ENCODE assay signal across 8 mouse cellular contexts in genomic region chr10:53581087-53581486, GRCm38 (mm10). TPM values are rescaled to one million over a fixed set of nuclear protein-coding genes. Genes with fewer than 3 reads are reported as not detected.
DNase-seq lines count a peak whose midpoint lies in the region; ATAC-seq and TF ChIP-seq lines count a peak whose summit lies in the region.

No protein-coding gene starts in this region.

- H3K27me3 ChIP-seq in embryonic facial prominence, embryonic 13.5 days: no peaks in the 10 kb centered on the region
- H3K27me3 ChIP-seq in hindbrain, embryonic 16.5 days (replicated peaks; ENCODE audit: control insufficient read depth, insufficient read depth, low read length): no peaks in the 10 kb centered on the region
- H3K27me3 ChIP-seq in midbrain, postnatal 0 days (ENCODE audit: insufficient read depth, low read length): no peaks in the 10 kb centered on the region

- H3K4me2 ChIP-seq in embryonic facial prominence, embryonic 13.5 days: peak overlapping the region; percentile 75
- peak overlapping the region; percentile 75 for H3K4me2 ChIP-seq in hindbrain, embryonic 16.5 days (ENCODE audit: low read length)
- peak overlapping the region; percentile 74 for H3K4me2 ChIP-seq in midbrain, postnatal 0 days (ENCODE audit: low read depth, low read length, poor library complexity, severe bottlenecking)

- H3K4me3 ChIP-seq in embryonic facial prominence, embryonic 13.5 days: peak overlapping the region; percentile 41
- peak overlapping the region; percentile 40 for H3K4me3 ChIP-seq in hindbrain, embryonic 16.5 days (ENCODE audit: low read length)
- H3K4me3 ChIP-seq in midbrain, postnatal 0 days (ENCODE audit: low read depth, low read length): peak overlapping the region; percentile 30

- WGBS in embryonic facial prominence, embryonic 13.5 days: 25% methylated on average over 10 of the region's 12 CpGs
- 24% methylated on average over 7 of the region's 12 CpGs for WGBS in hindbrain, embryonic 16.5 days
- 25% methylated on average over 7 of the region's 12 CpGs for WGBS in midbrain, postnatal 0 days

- peaks cover 13% of the 10 kb centered on the region for H3K4me1 ChIP-seq in embryonic facial prominence, embryonic 13.5 days
- H3K4me1 ChIP-seq in hindbrain, embryonic 16.5 days (ENCODE audit: control insufficient read depth, insufficient read depth, low read depth, low read length): peaks cover 2% of the 10 kb centered on the region; the same call in 1 of the 2 replicates
- H3K4me1 ChIP-seq in midbrain, postnatal 0 days (ENCODE audit: insufficient read depth, low read length): no peaks in the 10 kb centered on the region

- TF ChIP-seq CTCF in midbrain, postnatal 0 days (IDR thresholded peaks at IDR 0.05): no peak

- no peaks in the 10 kb centered on the region for H3K36me3 ChIP-seq in embryonic facial prominence, embryonic 13.5 days
- no peaks in the 10 kb centered on the region for H3K36me3 ChIP-seq in hindbrain, embryonic 16.5 days (ENCODE audit: control insufficient read depth, insufficient read depth, low read length)
- H3K36me3 ChIP-seq in midbrain, postnatal 0 days (ENCODE audit: insufficient read depth, low read length): no peaks in the 10 kb centered on the region

- H3K9ac ChIP-seq in embryonic facial prominence, embryonic 13.5 days: peak overlapping the region; percentile 66
- peak overlapping the region; percentile 43 for H3K9ac ChIP-seq in hindbrain, embryonic 16.5 days (ENCODE audit: low read depth, low read length)
- peak overlapping the region; percentile 24; the same call in 1 of the 2 replicates for H3K9ac ChIP-seq in midbrain, postnatal 0 days (replicated peaks; ENCODE audit: low read length, poor library complexity, severe bottlenecking)

- no peak overlapping the region for H3K27ac ChIP-seq in embryonic facial prominence, embryonic 13.5 days
- H3K27ac ChIP-seq in hindbrain, embryonic 16.5 days (ENCODE audit: low read depth, low read length): no peak overlapping the region
- H3K27ac ChIP-seq in midbrain, postnatal 0 days (ENCODE audit: low read depth, low read length): no peak overlapping the region

- DNase-seq in layer of hippocampus, adult 11-12 months (ENCODE audit: low spot score): peak; percentile 7
- no peak for DNase-seq in layer of hippocampus, postnatal 25 days (ENCODE audit: extremely low spot score in 1 of 2, low spot score in 1 of 2)
- no peak for DNase-seq in midbrain, postnatal 0 days (ENCODE audit: low spot score)
- DNase-seq in MN1 (ENCODE audit: low spot score): no peak
- DNase-seq in yolk sac, embryonic 10.5 days (ENCODE audit: low spot score): no peak
- no peak for DNase-seq in thymus, adult 18-20 months

- peak; percentile 69; the same call in 1 of the 2 replicates for ATAC-seq in embryonic facial prominence, embryonic 13.5 days (ENCODE audit: insufficient number of reproducible peaks, insufficient read depth, low FRiP score, low TSS enrichment, low read depth)
- peak; percentile 57 for ATAC-seq in hindbrain, embryonic 16.5 days
- peak; percentile 45 for ATAC-seq in midbrain, postnatal 0 days (ENCODE audit: low FRiP score)

- H3K9me3 ChIP-seq in embryonic facial prominence, embryonic 13.5 days: no peaks in the 10 kb centered on the region
- no peaks in the 10 kb centered on the region for H3K9me3 ChIP-seq in hindbrain, embryonic 16.5 days (ENCODE audit: control insufficient read depth, low read length)
- H3K9me3 ChIP-seq in midbrain, postnatal 0 days (ENCODE audit: low read length): no peaks in the 10 kb centered on the region

RNA-seq across cellular contexts. Expression of gene Asf1a, which starts 15.5 kb away (rescaled TPM):
- total RNA-seq in layer of hippocampus, postnatal 25 days (2021): 10 to 100 TPM; 19.1 to 22.7 TPM
- 121 and 126 TPM in 2 replicates for polyA plus RNA-seq in embryonic facial prominence, embryonic 13.5 days (2015; fragmentation: Nextera tagmentation; extraction: Ambion mirVana)
- polyA plus RNA-seq in hindbrain, embryonic 16.5 days (2015; fragmentation: Nextera tagmentation; extraction: Ambion mirVana): 53.1 and 56.0 TPM in 2 replicates
- total RNA-seq in midbrain, postnatal 0 days (2014; rRNA removed): 27.3 and 39.7 TPM in 2 replicates
- polyA plus RNA-seq in midbrain, postnatal 0 days (2015; fragmentation: Nextera tagmentation; extraction: Ambion mirVana): 50.8 and 51.8 TPM in 2 replicates

RNA-seq across cellular contexts. Expression of gene Mcm9, which starts 49.2 kb away (rescaled TPM):
- 1 to 10 TPM; 5.4 to 5.8 TPM for total RNA-seq in layer of hippocampus, postnatal 25 days (2021)
- 13.3 and 14.8 TPM in 2 replicates for polyA plus RNA-seq in embryonic facial prominence, embryonic 13.5 days (2015; fragmentation: Nextera tagmentation; extraction: Ambion mirVana)
- 5.9 and 6.0 TPM in 2 replicates for polyA plus RNA-seq in hindbrain, embryonic 16.5 days (2015; fragmentation: Nextera tagmentation; extraction: Ambion mirVana)
- total RNA-seq in midbrain, postnatal 0 days (2014; rRNA removed): 3.1 and 5.9 TPM in 2 replicates
- polyA plus RNA-seq in midbrain, postnatal 0 days (2015; fragmentation: Nextera tagmentation; extraction: Ambion mirVana): 4.6 and 5.7 TPM in 2 replicates
